Comparison of ENCODE assay signal across 12 mouse cellular contexts in genomic region chr9:117380076-117380475, GRCm38 (mm10).
DNase-seq lines count a peak whose midpoint lies in the region; ATAC-seq and TF ChIP-seq lines count a peak whose summit lies in the region.
"Had no signal": no experiment of that assay in that cellular context is flagged by ENCODE, and none has a peak within 500 bp of the region (broad histone marks: within the 10 kb centered on the region; RNA-seq: fewer than 3 reads in every experiment).

No protein-coding gene starts in this region.

- H3K4me2 ChIP-seq in forebrain, embryonic 11.5 days (ENCODE audit: low read depth, low read length, severe bottlenecking), result no peak overlapping the region
- H3K4me2 ChIP-seq in forebrain, postnatal 0 days (ENCODE audit: low read depth), result no peak overlapping the region
- H3K4me2 ChIP-seq in limb, embryonic 14.5 days (replicated peaks; ENCODE audit: low read depth, low read length, severe bottlenecking), result peak overlapping the region; percentile 23; the same call in 1 of the 2 replicates

- no peaks in the 10 kb centered on the region for H3K9me3 ChIP-seq in forebrain, embryonic 11.5 days (ENCODE audit: control insufficient read depth, low read length)
- H3K9me3 ChIP-seq in forebrain, postnatal 0 days (ENCODE audit: low read length), result no peaks in the 10 kb centered on the region
- H3K9me3 ChIP-seq in limb, embryonic 14.5 days (ENCODE audit: control insufficient read depth, low read length), result no peaks in the 10 kb centered on the region

- H3K36me3 ChIP-seq in forebrain, embryonic 11.5 days (ENCODE audit: control insufficient read depth, insufficient read depth, low read length), result no peaks in the 10 kb centered on the region
- H3K36me3 ChIP-seq in forebrain, postnatal 0 days (ENCODE audit: insufficient read depth), result no peaks in the 10 kb centered on the region
- no peaks in the 10 kb centered on the region for H3K36me3 ChIP-seq in limb, embryonic 14.5 days (ENCODE audit: control insufficient read depth, insufficient read depth, low read length)

- H3K27me3 ChIP-seq in forebrain, embryonic 11.5 days (ENCODE audit: control insufficient read depth, insufficient read depth, low read length), result no peaks in the 10 kb centered on the region
- H3K27me3 ChIP-seq in forebrain, postnatal 0 days (ENCODE audit: insufficient read depth, low read length), result peaks cover 6% of the 10 kb centered on the region; the same call in 1 of the 2 replicates
- H3K27me3 ChIP-seq in limb, embryonic 14.5 days (ENCODE audit: control insufficient read depth, insufficient read depth, low read length), result no peaks in the 10 kb centered on the region

- peaks cover 5% of the 10 kb centered on the region; the same call in 1 of the 2 replicates for H3K4me1 ChIP-seq in forebrain, embryonic 11.5 days (replicated peaks; ENCODE audit: control insufficient read depth, insufficient read depth, low read length)
- H3K4me1 ChIP-seq in forebrain, postnatal 0 days (ENCODE audit: insufficient read depth), result no peaks in the 10 kb centered on the region
- H3K4me1 ChIP-seq in limb, embryonic 14.5 days (ENCODE audit: control insufficient read depth, insufficient read depth, low read length), result peaks cover 27% of the 10 kb centered on the region

- no peak for TF ChIP-seq POLR2A in limb, embryonic 14.5 days (IDR thresholded peaks at IDR 0.05; ENCODE audit: borderline replicate concordance, extremely low read depth, insufficient read depth, insufficient read length)

- no peak overlapping the region for H3K27ac ChIP-seq in forebrain, embryonic 11.5 days (ENCODE audit: low read depth, low read length)
- no peak overlapping the region for H3K27ac ChIP-seq in forebrain, postnatal 0 days (ENCODE audit: low read depth, low read length)
- peak overlapping the region; percentile 27; the same call in 1 of the 2 replicates for H3K27ac ChIP-seq in limb, embryonic 14.5 days (replicated peaks; ENCODE audit: low read depth, low read length)
- H3K27ac ChIP-seq: liver, embryonic 14.5 days had no signal

- ATAC-seq in forebrain, embryonic 11.5 days (replicated peaks; ENCODE audit: low FRiP score), result peak; percentile 70
- ATAC-seq in forebrain, postnatal 0 days, result no peak
- peak; percentile 69; the same call in 1 of the 2 replicates for ATAC-seq in limb, embryonic 14.5 days (ENCODE audit: low FRiP score, low read depth)
- ATAC-seq: inflammation-experienced regulatory T-cells, adult 6 months had no signal

- TF ChIP-seq CTCF in forebrain, postnatal 0 days (IDR thresholded peaks at IDR 0.05; ENCODE audit: low read depth), result no peak

- DNase-seq in forebrain, embryonic 11.5 days (ENCODE audit: low spot score), result peak; percentile 57
- no peak for DNase-seq in forebrain, postnatal 0 days
- peak; percentile 29 for DNase-seq in brain, adult 2 months (ENCODE audit: low read depth, low spot score)
- peak; percentile 22 for DNase-seq in gastrocnemius, postnatal 25 days
- DNase-seq in limb, embryonic 14.5 days (ENCODE audit: low spot score), result peak; percentile 71
- no peak for DNase-seq in heart, adult 11 months
- DNase-seq in retina, embryonic 14.5 days (ENCODE audit: low spot score), result no peak
- no peak for DNase-seq in ovary, postnatal 36 days (ENCODE audit: low spot score)
- DNase-seq: cerebellum, adult 18-20 months; heart, adult 18-20 months had no signal

- no peak overlapping the region for H3K9ac ChIP-seq in forebrain, embryonic 11.5 days (ENCODE audit: low read length)
- H3K9ac ChIP-seq in forebrain, postnatal 0 days, result no peak overlapping the region
- H3K9ac ChIP-seq in limb, embryonic 14.5 days (ENCODE audit: low read depth, low read length, severe bottlenecking), result no peak overlapping the region
- H3K9ac ChIP-seq: liver, embryonic 14.5 days had no signal

- WGBS in forebrain, embryonic 11.5 days, result 12% methylated on average over 5 of the region's 5 CpGs
- WGBS in forebrain, postnatal 0 days, result 12% methylated on average over 5 of the region's 5 CpGs
- 12% methylated on average over 5 of the region's 5 CpGs for WGBS in limb, embryonic 14.5 days

- no peak overlapping the region for H3K4me3 ChIP-seq in forebrain, embryonic 11.5 days (ENCODE audit: low read depth, low read length)
- H3K4me3 ChIP-seq in forebrain, postnatal 0 days (ENCODE audit: low read depth, low read length), result no peak overlapping the region
- no peak overlapping the region for H3K4me3 ChIP-seq in limb, embryonic 14.5 days (replicated peaks; ENCODE audit: low read length)

Comparison
In these comparisons a context has a peak if more than half of its experiments do, and no peak if none do; other contexts are left out.
1. DNase-seq: peak in forebrain, embryonic 11.5 days (single experiment), brain, adult 2 months (single experiment), gastrocnemius, postnatal 25 days (single experiment) and limb, embryonic 14.5 days (single experiment); none in forebrain, postnatal 0 days (single experiment), heart, adult 11 months (single experiment), retina, embryonic 14.5 days (single experiment) and ovary, postnatal 36 days (single experiment).